ENCODE assay signal across 7 mouse cellular contexts in genomic region chr7:3617242-3617995, GRCm38 (mm10). TPM values are rescaled to one million over a fixed set of nuclear protein-coding genes. Genes with fewer than 3 reads are reported as not detected.
A peak's percentile ranks its signal among the peaks of the same experiment; 100 is the strongest.
DNase-seq lines count a peak whose midpoint lies in the region; ATAC-seq lines count a peak whose summit lies in the region.

Gene Ndufa3, plus strand, starts transcription at chr7:3617373.

- peak within 1 kb of the TSS; percentile 40 for H3K27ac ChIP-seq in intestine, embryonic 16.5 days (ENCODE audit: low read length)
- peak within 1 kb of the TSS; percentile 31; the same call in 1 of the 2 replicates for H3K27ac ChIP-seq in midbrain, embryonic 11.5 days (ENCODE audit: low read depth, low read length)

- intact Hi-C loops in left cerebral cortex, postnatal 36 days (cut with DNase I), result no loop called here

- peak; percentile 90 for DNase-seq in adrenal gland, postnatal 10 days
- peak; percentile 80 for DNase-seq in embryo, embryonic 9.5 days (ENCODE audit: extremely low spot score)
- DNase-seq in gastrocnemius, postnatal 4 days (ENCODE audit: low spot score in 2 of 2), result peak; percentile 63 to 85
- peak; percentile 86 to 90 for DNase-seq in left cerebral cortex, postnatal 36 days (ENCODE audit: low spot score in 2 of 2)
- peak; percentile 96 for DNase-seq in midbrain, embryonic 11.5 days (ENCODE audit: low spot score, missing footprints)
- DNase-seq in skeletal muscle tissue, adult 2 months (ENCODE audit: low read depth, low spot score), result peak; percentile 87

- H3K27me3 ChIP-seq in intestine, embryonic 16.5 days (replicated peaks; ENCODE audit: control insufficient read depth, insufficient read depth, low read length), result no peaks in the 10 kb centered on the region
- H3K27me3 ChIP-seq in midbrain, embryonic 11.5 days (ENCODE audit: control insufficient read depth, insufficient read depth, low read length), result no peaks in the 10 kb centered on the region

- H3K4me1 ChIP-seq in intestine, embryonic 16.5 days (ENCODE audit: control insufficient read depth, insufficient read depth, low read length), result peaks cover 4% of the 10 kb centered on the region; the same call in 1 of the 2 replicates
- H3K4me1 ChIP-seq in midbrain, embryonic 11.5 days (ENCODE audit: control insufficient read depth, insufficient read depth, low read length), result peaks cover 5% of the 10 kb centered on the region; the same call in 1 of the 2 replicates

- peak within 1 kb of the TSS; percentile 85 for H3K4me3 ChIP-seq in intestine, embryonic 16.5 days (ENCODE audit: low read length)
- peak within 1 kb of the TSS; percentile 75 for H3K4me3 ChIP-seq in midbrain, embryonic 11.5 days (ENCODE audit: low read depth, low read length)

- no peaks in the 10 kb centered on the region for H3K9me3 ChIP-seq in intestine, embryonic 16.5 days (ENCODE audit: control insufficient read depth, low read length)
- no peaks in the 10 kb centered on the region for H3K9me3 ChIP-seq in midbrain, embryonic 11.5 days (ENCODE audit: control insufficient read depth, low read length)

- WGBS in intestine, embryonic 16.5 days, result under 1% methylated on average over 32 of the region's 32 CpGs
- 1% methylated on average over 32 of the region's 32 CpGs for WGBS in midbrain, embryonic 11.5 days

- peak; percentile 98 for ATAC-seq in intestine, embryonic 16.5 days
- peak; percentile 97 for ATAC-seq in midbrain, embryonic 11.5 days (ENCODE audit: low FRiP score)

- H3K4me2 ChIP-seq in intestine, embryonic 16.5 days (ENCODE audit: low read depth, low read length), result peak within 1 kb of the TSS; percentile 86
- H3K4me2 ChIP-seq in midbrain, embryonic 11.5 days, result peak within 1 kb of the TSS; percentile 55

- peak within 1 kb of the TSS; percentile 81 for H3K9ac ChIP-seq in intestine, embryonic 16.5 days (ENCODE audit: low read depth, low read length)
- peak within 1 kb of the TSS; percentile 83 for H3K9ac ChIP-seq in midbrain, embryonic 11.5 days (ENCODE audit: low read length)

- peaks cover 8% of the 10 kb centered on the region; the same call in 1 of the 2 replicates for H3K36me3 ChIP-seq in intestine, embryonic 16.5 days (ENCODE audit: control insufficient read depth, insufficient read depth, low read length)
- H3K36me3 ChIP-seq in midbrain, embryonic 11.5 days (ENCODE audit: control insufficient read depth, insufficient read depth, low read length), result peaks cover 3% of the 10 kb centered on the region; the same call in 1 of the 2 replicates

RNA-seq across cellular contexts. Expression of gene Ndufa3, which starts in this region (rescaled TPM):
- 1,000 to 10,000 TPM; 1,038 to 1,129 TPM for total RNA-seq in adrenal gland, postnatal 10 days (2021)
- 100 to 1,000 TPM; 644 to 708 TPM for total RNA-seq in gastrocnemius, postnatal 4 days (2021)
- 531 and 551 TPM in 2 replicates for polyA plus RNA-seq in intestine, embryonic 16.5 days (2015; fragmentation: Nextera tagmentation; extraction: Ambion mirVana)
- total RNA-seq in left cerebral cortex, postnatal 36 days (2021), result 100 to 1,000 TPM; 483 to 557 TPM
- 299 and 373 TPM in 2 replicates for polyA plus RNA-seq in midbrain, embryonic 11.5 days (2014; fragmentation: Nextera tagmentation; extraction: Ambion mirVana)

Comparison
In these comparisons a context has a peak if more than half of its experiments do, and no peak if none do; other contexts are left out.
1. Peak in every context shown above with its lines: DNase-seq, ATAC-seq, H3K4me3 ChIP-seq and H3K27ac ChIP-seq.